Mouse (Mus musculus) heart, embryonic 12.5 days (tissue): ENCODE data around the gene Gm28038. TPM values are rescaled to one million over a fixed set of nuclear protein-coding genes. Genes with fewer than 3 reads are reported as not detected.

Experiments
- ATAC-seq: fragments of 200-750 bp; cut with Nextera tagmentation; 2 replicates; pipeline ENCODE4 v1.8.0; 2017; ENCODE audit warnings: moderate TSS enrichment, moderate library complexity; ENCODE audit not compliant: insufficient number of reproducible peaks, low FRiP score
- H3K27ac ChIP-seq: fragments of 300-500 bp; sonication (generic); 2 replicates; pipeline ENCODE4 v1.5.1; 2016; ENCODE audit warnings: mild to moderate bottlenecking, moderate library complexity; ENCODE audit not compliant: poor library complexity, severe bottlenecking
- H3K27me3 ChIP-seq: fragments of 300-500 bp; sonication (generic); replicated peaks from 2 replicates; pipeline ENCODE4 v1.6.1; 2016; ENCODE audit warnings: mild to moderate bottlenecking, moderate library complexity
- H3K36me3 ChIP-seq: fragments of 300-500 bp; sonication (generic); 2 replicates; pipeline ENCODE4 v1.6.1; 2016; ENCODE audit warnings: mild to moderate bottlenecking, moderate library complexity
- H3K4me1 ChIP-seq: fragments of 300-500 bp; sonication (generic); replicated peaks from 2 replicates; pipeline ENCODE4 v1.6.1; 2016; ENCODE audit warnings: mild to moderate bottlenecking
- H3K4me2 ChIP-seq: fragments of 300-500 bp; sonication (generic); 2 replicates; pipeline ENCODE4 v1.6.1; 2016; ENCODE audit warnings: mild to moderate bottlenecking, moderate library complexity
- H3K4me3 ChIP-seq: fragments of 300-500 bp; sonication (generic); 2 replicates; pipeline ENCODE4 v1.5.1; 2016; ENCODE audit warnings: mild to moderate bottlenecking
- H3K9ac ChIP-seq: fragments of 300-500 bp; sonication (generic); 2 replicates; pipeline ENCODE4 v1.6.1; 2016; ENCODE audit warnings: mild to moderate bottlenecking, moderate library complexity
- H3K9me3 ChIP-seq: fragments of 300-500 bp; sonication (generic); replicated peaks from 2 replicates; pipeline ENCODE4 v1.6.1; 2016; ENCODE audit warnings: mild to moderate bottlenecking, moderate library complexity
- WGBS: fragments of 180-500 bp; shearing (Covaris S2); methylation state at CpG from one replicate; pipeline ENCODE4 v1.1.7; 2016; 5-methylcytosine and 5-hydroxymethylcytosine counted together
- polyA plus RNA-seq: library from polyadenylated mRNA; unstranded; fragments of >200 nt; fragmentation: Nextera tagmentation; extraction: Ambion mirVana; gene quantifications from 2 replicates; pipeline ENCODE4 v1.2.1, GENCODE M21; 2016

The Gm28038 gene
- polyA plus RNA-seq = not detected in 2 replicates

DNA sequence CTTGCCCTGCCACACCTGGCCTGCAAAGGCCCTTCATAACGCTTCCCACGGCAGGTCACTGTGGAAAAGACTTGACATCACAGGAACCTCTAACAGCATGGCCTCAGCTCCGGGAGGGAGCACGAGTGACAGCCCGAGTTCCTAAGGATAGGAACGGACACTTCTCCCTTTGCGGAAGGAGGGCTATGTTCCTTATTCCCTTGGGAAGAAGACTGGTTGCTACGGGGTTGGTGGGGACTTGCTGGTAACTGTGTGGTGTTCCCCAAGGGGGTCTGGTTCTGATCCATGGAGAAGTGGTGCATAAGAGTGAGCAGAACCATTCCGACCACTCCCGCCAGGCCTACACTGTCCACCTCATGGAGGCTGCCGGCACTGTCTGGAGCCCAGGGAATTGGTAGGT, at the start of gene Gm28038:
Gene Gm28038, plus strand, starts transcription at position 301 of the 400 bp plus-strand sequence.
- Histone ChIP-seq H3K36me3 (peaks cover 22% of the 10 kb centered on the region), H3K9me3 (no peaks in the 10 kb centered on the region), H3K4me2 (no peak within 1 kb of the TSS), H3K27me3 (no peaks in the 10 kb centered on the region), H3K27ac (no peak within 1 kb of the TSS), H3K4me3 (no peak within 1 kb of the TSS), H3K4me1 (peaks cover 13% of the 10 kb centered on the region), H3K9ac (no peak within 1 kb of the TSS)
- WGBS = 89% methylated on average over 11 of the region's 11 CpGs
- no peak for ATAC-seq

DNA sequence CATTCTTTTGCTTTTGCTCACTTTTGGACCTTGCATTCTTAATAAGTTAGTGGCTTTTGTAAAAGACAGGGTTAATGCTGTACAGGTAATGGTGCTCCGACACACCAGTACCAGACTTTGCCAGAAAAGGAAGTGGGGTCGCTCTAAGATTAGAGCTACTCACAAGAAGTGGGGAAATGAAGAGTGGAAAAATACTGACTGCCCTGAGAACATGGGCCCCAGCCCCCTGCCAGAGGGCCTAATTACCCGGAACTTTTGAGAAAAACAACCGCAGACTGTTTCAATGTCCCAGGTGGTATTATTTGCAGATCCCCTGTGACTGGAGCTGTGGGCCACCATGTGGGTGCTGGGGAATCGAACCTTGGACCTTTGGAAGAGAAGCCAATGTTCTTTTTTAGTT, 45.2 kb upstream of the Gm28038 start:
- ATAC-seq = no peak
- peaks cover 19% of the 10 kb centered on the region for H3K9me3 ChIP-seq
- H3K27me3 ChIP-seq = no peaks in the 10 kb centered on the region
- H3K4me2 ChIP-seq = no peak overlapping the region
- peaks cover 27% of the 10 kb centered on the region for H3K4me1 ChIP-seq
- WGBS = 75% methylated on average over 5 of the region's 5 CpGs
- peaks cover 3% of the 10 kb centered on the region for H3K36me3 ChIP-seq
- no peak overlapping the region for H3K9ac ChIP-seq
- no peak overlapping the region for H3K27ac ChIP-seq
- no peak overlapping the region for H3K4me3 ChIP-seq

DNA sequence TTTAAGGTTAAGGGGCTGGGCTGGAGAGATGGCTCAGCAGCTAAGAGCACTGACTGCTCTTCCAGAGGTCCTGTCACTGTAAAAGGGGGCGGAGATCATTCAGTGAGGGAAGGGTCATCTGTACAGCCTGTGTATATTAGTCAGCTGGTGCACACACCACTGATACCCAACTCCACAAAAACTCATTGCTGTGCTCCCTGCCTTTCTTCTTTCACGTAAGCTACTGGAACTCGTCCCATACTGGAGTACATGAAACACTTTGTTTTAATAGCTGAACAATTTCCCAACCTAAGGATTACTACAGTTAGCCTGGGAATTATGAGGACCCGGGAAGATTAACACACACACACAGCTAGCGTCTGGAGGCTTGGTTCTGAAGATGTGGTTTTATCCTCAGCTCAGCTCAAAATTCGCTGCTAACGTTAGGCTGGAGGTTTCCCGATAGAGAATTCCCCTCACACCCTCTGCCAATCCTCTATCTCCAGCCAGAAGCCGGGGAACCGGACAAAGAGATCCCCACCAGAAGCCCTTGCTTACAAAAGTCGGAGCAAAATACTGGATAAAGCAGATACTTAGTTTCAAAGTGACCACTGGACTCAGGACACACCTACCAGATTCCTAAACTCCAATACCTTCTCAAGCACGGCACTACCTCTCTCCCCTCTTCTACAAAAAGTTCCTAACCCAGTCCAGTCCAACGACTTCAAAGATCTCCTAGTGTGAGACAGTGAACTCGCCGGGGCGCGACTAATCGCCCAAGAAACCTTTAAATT, 44.2 kb upstream of the Gm28038 start:
- H3K4me3 ChIP-seq = peak overlapping the region; percentile 92
- peaks cover 38% of the 10 kb centered on the region for H3K4me1 ChIP-seq
- peaks cover 13% of the 10 kb centered on the region for H3K36me3 ChIP-seq
- WGBS = 3% methylated on average over 18 of the region's 18 CpGs
- H3K27ac ChIP-seq = peak overlapping the region; percentile 80
- no peak for ATAC-seq
- H3K9me3 ChIP-seq = peaks cover 9% of the 10 kb centered on the region; the same call in 1 of the 2 replicates
- H3K4me2 ChIP-seq = peak overlapping the region; percentile 89
- peak overlapping the region; percentile 75 for H3K9ac ChIP-seq
- H3K27me3 ChIP-seq = no peaks in the 10 kb centered on the region

DNA sequence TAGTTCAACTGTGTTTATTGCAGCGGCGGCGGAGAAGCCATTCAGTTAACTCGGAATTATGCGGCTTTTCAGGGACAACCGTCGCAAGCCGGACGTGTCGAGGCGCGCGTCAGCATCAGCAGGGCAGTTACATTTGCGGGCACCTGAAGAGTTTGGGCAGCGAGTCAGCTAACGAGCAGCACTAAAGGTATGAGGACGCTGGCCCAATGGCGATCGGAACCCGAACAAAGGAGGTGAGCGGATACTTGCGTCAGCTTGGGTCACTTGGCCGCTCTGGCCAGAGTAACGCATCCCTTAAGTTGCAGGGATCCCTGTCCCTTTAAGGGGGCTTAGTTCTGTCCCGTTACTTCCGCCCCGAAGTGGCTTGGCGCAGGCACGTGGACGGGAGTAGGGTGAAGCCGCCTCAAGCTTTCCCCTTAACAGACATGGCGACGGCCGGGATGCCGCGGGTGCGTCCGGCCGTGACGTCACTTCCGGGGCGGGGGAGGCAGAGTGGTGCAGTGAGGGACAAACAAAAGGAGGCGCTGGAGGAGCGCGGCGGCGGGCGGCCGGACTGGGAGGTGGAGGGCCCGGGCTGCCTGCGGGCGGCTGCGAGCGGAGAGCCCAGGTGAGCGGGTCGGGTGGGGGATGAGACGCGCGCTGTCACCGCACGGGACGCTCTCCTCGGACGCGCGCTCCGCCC, 43.5 kb upstream of the Gm28038 start, which contains the start of gene Lrrc8a:
Gene Lrrc8a, plus strand, starts transcription at position 517 of the 682 bp plus-strand sequence.
- peak; percentile 93 for ATAC-seq
- Histone ChIP-seq H3K4me2 (peak within 1 kb of the TSS; percentile 89), H3K4me3 (peak within 1 kb of the TSS; percentile 92), H3K27me3 (no peaks in the 10 kb centered on the region), H3K36me3 (peaks cover 21% of the 10 kb centered on the region), H3K9me3 (0 out of 2 replicates have a peak, but pooled peaks cover 4% of the 10 kb centered on the region), H3K4me1 (peaks cover 45% of the 10 kb centered on the region), H3K27ac (peak within 1 kb of the TSS; percentile 90), H3K9ac (peak within 1 kb of the TSS; percentile 97)
- WGBS = 1% methylated on average over 57 of the region's 67 CpGs

DNA sequence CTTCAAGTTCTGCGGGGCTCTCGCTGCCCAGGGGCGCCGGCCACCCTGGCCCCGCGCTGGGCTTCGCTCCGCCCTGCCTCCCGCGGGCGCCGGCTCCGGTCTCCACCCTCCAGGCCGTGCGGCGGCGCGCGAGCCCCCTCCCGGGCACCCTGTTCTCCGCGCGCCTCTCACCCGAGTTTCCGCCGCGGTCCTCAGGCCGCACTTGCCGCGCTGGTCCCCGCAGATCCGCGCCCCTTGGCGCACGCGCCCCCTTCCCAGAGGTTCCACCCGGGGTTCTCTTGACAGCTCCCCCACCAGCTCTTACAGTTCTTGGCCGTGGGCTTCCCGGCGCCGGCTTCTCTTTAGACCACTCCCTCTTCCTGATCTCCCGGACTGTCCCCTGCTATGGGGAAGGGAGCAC, 43.0 kb upstream of the Gm28038 start:
- H3K9me3 ChIP-seq = 0 out of 2 replicates have a peak, but pooled peaks cover 3% of the 10 kb centered on the region
- peaks cover 26% of the 10 kb centered on the region for H3K36me3 ChIP-seq
- peak overlapping the region; percentile 89 for H3K4me2 ChIP-seq
- H3K9ac ChIP-seq = peak overlapping the region; percentile 97
- no peaks in the 10 kb centered on the region for H3K27me3 ChIP-seq
- WGBS = under 1% methylated on average over 38 of the region's 42 CpGs
- peak overlapping the region; percentile 90 for H3K27ac ChIP-seq
- peaks cover 50% of the 10 kb centered on the region for H3K4me1 ChIP-seq
- ATAC-seq = peak; percentile 85
- H3K4me3 ChIP-seq = peak overlapping the region; percentile 92

DNA sequence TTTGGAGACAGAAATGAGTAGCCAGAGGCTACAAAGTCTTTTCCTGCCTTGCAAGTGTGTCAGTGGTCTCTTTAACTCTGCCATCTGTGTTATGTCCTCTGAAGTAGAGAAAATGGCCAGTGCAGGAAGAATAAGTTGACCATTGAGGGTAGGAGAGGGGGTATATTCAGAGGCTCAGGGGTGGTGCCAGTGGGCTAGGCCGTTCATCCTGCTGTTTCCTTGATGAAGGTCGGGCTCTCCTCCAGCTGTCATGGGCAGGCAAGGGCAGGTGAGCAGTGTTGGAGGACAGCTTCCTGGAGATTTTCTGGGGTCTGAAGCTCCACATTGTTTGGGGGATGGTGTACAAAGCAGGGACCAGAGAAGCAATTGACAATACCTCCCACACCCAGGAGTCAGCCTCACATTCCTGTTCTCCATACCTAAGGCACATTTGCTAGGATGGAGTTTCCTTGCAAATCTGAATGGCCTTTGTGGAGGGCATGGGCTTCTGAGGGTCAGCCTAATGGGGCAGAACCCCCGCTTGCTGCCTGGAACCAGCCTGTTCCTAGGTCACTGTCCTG, 41.9 kb upstream of the Gm28038 start:
- peak overlapping the region; percentile 97 for H3K9ac ChIP-seq
- peak overlapping the region; percentile 92 for H3K4me3 ChIP-seq
- H3K4me1 ChIP-seq = peaks cover 52% of the 10 kb centered on the region
- peak overlapping the region; percentile 89 for H3K4me2 ChIP-seq
- peaks cover 37% of the 10 kb centered on the region for H3K36me3 ChIP-seq
- H3K27ac ChIP-seq = peak overlapping the region; percentile 90
- 59% methylated on average over 3 of the region's 3 CpGs for WGBS
- H3K27me3 ChIP-seq = no peaks in the 10 kb centered on the region
- no peak for ATAC-seq
- H3K9me3 ChIP-seq = no peaks in the 10 kb centered on the region

DNA sequence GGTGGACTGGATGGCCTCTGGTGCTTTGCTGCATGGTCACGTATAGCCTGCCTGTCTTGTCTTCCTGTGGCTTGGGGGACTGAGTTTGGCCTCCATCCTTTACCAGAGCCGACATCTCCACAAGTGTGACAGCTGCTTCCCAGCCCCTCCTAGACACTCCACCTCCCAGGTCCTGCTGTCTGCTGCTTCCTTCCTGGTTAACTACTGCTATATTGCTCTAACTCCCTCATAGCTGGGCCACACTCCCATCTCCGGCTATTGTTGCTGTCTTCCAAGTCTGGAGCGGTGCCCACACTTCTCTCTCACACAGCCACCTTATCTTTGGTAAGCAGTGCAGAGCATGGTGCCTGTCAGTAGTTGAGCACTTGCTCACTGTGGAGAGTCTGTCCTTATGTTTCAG, 41.1 kb upstream of the Gm28038 start:
- peak overlapping the region; percentile 92 for H3K4me3 ChIP-seq
- 22% methylated on average over 4 of the region's 4 CpGs for WGBS
- H3K9me3 ChIP-seq = no peaks in the 10 kb centered on the region
- H3K4me1 ChIP-seq = peaks cover 53% of the 10 kb centered on the region
- peak overlapping the region; percentile 97 for H3K9ac ChIP-seq
- H3K27ac ChIP-seq = peak overlapping the region; percentile 90
- H3K36me3 ChIP-seq = peaks cover 44% of the 10 kb centered on the region
- ATAC-seq = peak; percentile 49
- H3K4me2 ChIP-seq = peak overlapping the region; percentile 89
- H3K27me3 ChIP-seq = no peaks in the 10 kb centered on the region

DNA sequence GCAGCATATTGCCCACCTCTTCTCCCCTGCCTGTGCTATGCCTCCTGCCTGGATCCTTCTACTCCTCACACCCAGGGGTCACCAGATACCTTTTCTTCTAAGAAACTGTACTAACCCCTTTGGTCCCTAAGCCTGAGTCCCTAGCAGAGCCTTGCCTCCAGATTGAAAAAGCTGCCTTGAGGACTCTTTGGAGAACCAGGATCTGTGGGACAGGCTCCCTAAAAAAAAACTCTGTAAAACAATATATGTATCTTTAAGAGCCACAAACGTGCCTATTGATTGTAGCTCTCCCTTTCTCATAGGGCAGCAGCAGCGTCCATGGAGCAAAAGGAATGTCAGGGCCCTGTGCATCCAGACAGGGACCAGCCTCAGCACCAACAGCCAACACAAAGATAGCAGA, 40.6 kb upstream of the Gm28038 start, which contains the start of gene Gm28035:
Gene Gm28035, plus strand, starts transcription at position 301 of the 400 bp plus-strand sequence.
- Histone ChIP-seq H3K4me2 (peak within 1 kb of the TSS; percentile 89), H3K27me3 (no peaks in the 10 kb centered on the region), H3K4me3 (peak within 1 kb of the TSS; percentile 92), H3K27ac (peak within 1 kb of the TSS; percentile 90), H3K36me3 (peaks cover 49% of the 10 kb centered on the region), H3K4me1 (peaks cover 57% of the 10 kb centered on the region), H3K9ac (peak within 1 kb of the TSS; percentile 97), H3K9me3 (no peaks in the 10 kb centered on the region)
- 63% methylated on average over 2 of the region's 2 CpGs for WGBS
- no peak for ATAC-seq

DNA sequence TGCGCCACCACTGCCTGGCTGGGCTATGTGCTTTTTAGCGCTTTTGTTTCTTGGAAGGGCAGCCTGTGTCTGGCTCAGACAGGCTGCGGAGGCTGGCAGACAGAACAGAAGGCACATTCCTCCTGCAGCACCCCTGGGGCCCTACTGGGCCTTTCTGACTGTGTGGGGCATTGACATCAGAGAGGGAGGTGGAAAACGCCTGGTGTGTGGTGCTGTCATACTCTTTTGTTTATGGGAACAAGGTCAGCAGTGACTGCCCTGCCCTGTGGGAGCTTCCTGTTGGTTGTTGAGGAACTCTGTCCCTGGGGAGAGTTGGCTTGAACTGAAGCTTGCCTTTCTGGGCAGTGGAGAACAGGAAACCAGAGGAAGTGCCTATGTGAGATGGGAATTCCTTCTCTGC, 38.3 kb upstream of the Gm28038 start:
- Histone ChIP-seq H3K4me2 (no peak overlapping the region), H3K27ac (peak overlapping the region; percentile 79), H3K36me3 (peaks cover 62% of the 10 kb centered on the region), H3K9me3 (no peaks in the 10 kb centered on the region), H3K9ac (peak overlapping the region; percentile 46; the same call in 1 of the 2 replicates), H3K27me3 (no peaks in the 10 kb centered on the region), H3K4me3 (no peak overlapping the region), H3K4me1 (peaks cover 55% of the 10 kb centered on the region)
- WGBS = 43% methylated on average over 4 of the region's 4 CpGs
- ATAC-seq = no peak

DNA sequence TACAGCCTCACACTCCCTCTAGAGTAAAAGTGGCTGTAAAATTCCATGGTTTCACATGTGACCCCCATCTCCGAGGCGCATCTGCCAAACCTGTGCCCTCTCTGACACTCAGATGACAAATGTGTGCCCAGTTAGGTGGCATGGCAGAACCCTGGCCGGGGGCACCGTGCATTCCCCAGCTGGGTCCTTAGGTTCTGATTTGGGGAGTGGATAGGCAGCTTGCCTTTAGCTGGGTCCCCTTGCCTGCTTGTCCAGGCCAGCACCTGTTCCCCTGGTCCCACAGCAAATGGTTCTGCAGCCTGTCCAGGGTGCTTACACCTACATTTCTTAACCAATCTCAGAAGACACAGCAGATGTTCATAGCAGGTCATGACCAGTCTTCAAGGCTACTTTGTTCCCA, 37.5 kb upstream of the Gm28038 start:
- Histone ChIP-seq H3K4me2 (no peak overlapping the region), H3K4me1 (peaks cover 57% of the 10 kb centered on the region), H3K36me3 (peaks cover 70% of the 10 kb centered on the region), H3K27ac (peak overlapping the region; percentile 79; the same call in 1 of the 2 replicates), H3K27me3 (no peaks in the 10 kb centered on the region), H3K9ac (no peak overlapping the region), H3K4me3 (no peak overlapping the region), H3K9me3 (no peaks in the 10 kb centered on the region)
- ATAC-seq = no peak
- 95% methylated on average over 4 of the region's 4 CpGs for WGBS
